12 mouse cellular contexts compared by ENCODE assay signal in the genomic region with DNA sequence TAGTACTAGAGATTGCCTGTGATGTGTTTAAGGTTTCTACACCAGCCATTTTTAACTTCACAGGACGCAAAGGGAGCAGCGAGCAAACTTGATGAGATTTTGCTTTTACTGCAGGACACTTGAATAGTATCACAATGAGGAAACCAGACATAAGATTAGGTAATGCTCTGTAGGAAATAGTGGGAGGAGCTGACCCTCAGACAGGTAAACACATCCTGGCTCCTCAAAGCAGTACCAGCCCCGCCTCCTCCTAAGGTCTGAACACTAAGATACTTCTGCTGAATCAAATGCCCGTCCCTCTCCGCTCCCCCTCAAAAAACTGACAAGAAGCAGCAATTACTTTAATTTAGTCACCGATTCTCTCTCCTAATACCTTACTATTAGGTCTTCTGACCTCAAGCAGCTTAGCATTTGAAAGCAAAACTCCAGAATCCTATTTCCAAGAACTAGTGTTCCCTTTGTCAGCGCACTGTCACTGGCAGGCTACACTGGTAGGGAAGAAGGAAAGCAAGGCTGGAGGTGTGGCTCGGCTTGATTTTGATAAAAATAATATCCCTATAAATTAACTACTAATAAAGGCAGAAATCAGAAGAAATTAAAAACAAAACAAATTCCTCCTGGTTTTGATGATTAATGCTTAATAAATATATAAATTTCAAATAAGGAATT.
"Had no signal": no experiment of that assay in that cellular context is flagged by ENCODE, and none has a peak within 500 bp of the region (broad histone marks: within the 10 kb centered on the region; RNA-seq: fewer than 3 reads in every experiment).

No protein-coding gene starts in this region.

- H3K27me3 ChIP-seq: hindbrain, embryonic 15.5 days; kidney, embryonic 15.5 days; limb, embryonic 13.5 days; megakaryocyte, embryonic 14.5 days; midbrain, embryonic 15.5 days; neural tube, embryonic 12.5 days had no signal

- H3K4me3 ChIP-seq: hindbrain, embryonic 15.5 days; kidney, embryonic 15.5 days; limb, embryonic 13.5 days; megakaryocyte, embryonic 14.5 days; midbrain, embryonic 15.5 days; neural tube, embryonic 12.5 days had no signal

- H3K36me3 ChIP-seq: hindbrain, embryonic 15.5 days; kidney, embryonic 15.5 days; limb, embryonic 13.5 days; midbrain, embryonic 15.5 days; neural tube, embryonic 12.5 days had no signal

- H3K4me1 ChIP-seq: hindbrain, embryonic 15.5 days; kidney, embryonic 15.5 days; limb, embryonic 13.5 days; midbrain, embryonic 15.5 days; neural tube, embryonic 12.5 days had no signal

- H3K4me2 ChIP-seq: hindbrain, embryonic 15.5 days; kidney, embryonic 15.5 days; limb, embryonic 13.5 days; midbrain, embryonic 11.5 days; midbrain, embryonic 15.5 days; neural tube, embryonic 12.5 days had no signal

- H3K27ac ChIP-seq: hindbrain, embryonic 15.5 days; kidney, embryonic 15.5 days; limb, embryonic 13.5 days; liver, embryonic 14.5 days; midbrain, embryonic 15.5 days; neural tube, embryonic 12.5 days had no signal

- H3K9me3 ChIP-seq: hindbrain, embryonic 15.5 days; kidney, embryonic 15.5 days; limb, embryonic 13.5 days; midbrain, embryonic 15.5 days; neural tube, embryonic 12.5 days had no signal

- DNase-seq: kidney, adult 2 months; kidney, postnatal 14 days; left cerebral cortex, postnatal 4 days; thymus, postnatal 4 days had no signal

- H3K9ac ChIP-seq: hindbrain, embryonic 15.5 days; kidney, embryonic 15.5 days; limb, embryonic 13.5 days; liver, embryonic 14.5 days; midbrain, embryonic 15.5 days; neural tube, embryonic 12.5 days had no signal

- ATAC-seq: midbrain, embryonic 15.5 days had no signal
